Mouse (Mus musculus): ENCODE results near the gene Adamtsl5. TPM values are rescaled to one million over a fixed set of nuclear protein-coding genes. Genes with fewer than 3 reads are reported as not detected.

The Adamtsl5 gene
- polyA plus RNA-seq, 1 experiment from 2014 or later: 0.48 TPM

- peak overlapping the region; percentile 71 for H3K4me3 ChIP-seq
- H3K9me3 ChIP-seq (replicated peaks): no peaks in the 10 kb centered on the region
- peaks cover 73% of the 10 kb centered on the region for H3K4me1 ChIP-seq
- peaks cover 45% of the 10 kb centered on the region for H3K36me3 ChIP-seq
- no peak for DNase-seq (ENCODE audit: low spot score)
- peaks cover 77% of the 10 kb centered on the region for H3K27me3 ChIP-seq (ENCODE audit: low read depth, poor library complexity, severe bottlenecking)
- peak overlapping the region; percentile 97 for H3K27ac ChIP-seq (replicated peaks)
- 74% methylated on average over 10 of the region's 10 CpGs for WGBS
These were observed 46.7 kb downstream of the Adamtsl5 start for GRCm38 (mm10) chr10:80301256-80302081.

- peak; percentile 70 for DNase-seq (ENCODE audit: low spot score)
- Histone ChIP-seq H3K27me3 (ENCODE audit: low read depth, poor library complexity, severe bottlenecking) (peaks cover 77% of the 10 kb centered on the region), H3K4me3 (peak overlapping the region; percentile 71), H3K36me3 (peaks cover 37% of the 10 kb centered on the region), H3K27ac (replicated peaks) (peak overlapping the region; percentile 97), H3K9me3 (replicated peaks) (no peaks in the 10 kb centered on the region), H3K4me1 (peaks cover 81% of the 10 kb centered on the region)
- 7% methylated on average over 11 of the region's 11 CpGs for WGBS
These were observed 47.5 kb downstream of the Adamtsl5 start for GRCm38 (mm10) chr10:80300672-80301181.

GRCm38 (mm10) chr10:80299824-80300223 is 48.4 kb downstream of the Adamtsl5 start:
- Histone ChIP-seq H3K27ac (replicated peaks) (peak overlapping the region; percentile 97), H3K4me1 (peaks cover 87% of the 10 kb centered on the region), H3K4me3 (peak overlapping the region; percentile 71), H3K9me3 (replicated peaks) (no peaks in the 10 kb centered on the region), H3K27me3 (ENCODE audit: low read depth, poor library complexity, severe bottlenecking) (peaks cover 68% of the 10 kb centered on the region), H3K36me3 (peaks cover 32% of the 10 kb centered on the region)
- no peak for DNase-seq (ENCODE audit: low spot score)
- WGBS: 44% methylated on average over 10 of the region's 10 CpGs

- Histone ChIP-seq H3K27me3 (ENCODE audit: low read depth, poor library complexity, severe bottlenecking) (peaks cover 62% of the 10 kb centered on the region), H3K36me3 (peaks cover 32% of the 10 kb centered on the region), H3K9me3 (replicated peaks) (no peaks in the 10 kb centered on the region), H3K27ac (replicated peaks) (peak overlapping the region; percentile 97), H3K4me3 (peak overlapping the region; percentile 71), H3K4me1 (peaks cover 87% of the 10 kb centered on the region)
- no peak for DNase-seq (ENCODE audit: low spot score)
- WGBS: 5% methylated on average over 15 of the region's 15 CpGs
These were observed 48.9 kb downstream of the Adamtsl5 start for GRCm38 (mm10) chr10:80299301-80299700.

- 4% methylated on average over 26 of the region's 26 CpGs for WGBS
- peaks cover 93% of the 10 kb centered on the region for H3K4me1 ChIP-seq
These were observed 49.5 kb downstream of the Adamtsl5 start for GRCm38 (mm10) chr10:80298571-80299281.

GRCm38 (mm10) chr10:80297526-80298133 is 50.6 kb downstream of the Adamtsl5 start:
- 79% methylated on average over 8 of the region's 8 CpGs for WGBS
- H3K27ac ChIP-seq (replicated peaks): peak overlapping the region; percentile 97

More at GRCm38 (mm10) chr10:80298571-80299281, 49.5 kb downstream of the Adamtsl5 start:
- peak; percentile 95 for DNase-seq (ENCODE audit: low spot score)
- H3K27ac ChIP-seq (replicated peaks): peak overlapping the region; percentile 97
- H3K27me3 ChIP-seq (ENCODE audit: low read depth, poor library complexity, severe bottlenecking): peaks cover 57% of the 10 kb centered on the region
- peak overlapping the region; percentile 71 for H3K4me3 ChIP-seq
- no peaks in the 10 kb centered on the region for H3K9me3 ChIP-seq (replicated peaks)
- H3K36me3 ChIP-seq: peaks cover 32% of the 10 kb centered on the region

GRCm38 (mm10) chr10:80296824-80297223 is 51.4 kb downstream of the Adamtsl5 start:
- Histone ChIP-seq H3K4me3 (peak overlapping the region; percentile 95), H3K9me3 (replicated peaks) (no peaks in the 10 kb centered on the region), H3K36me3 (peaks cover 25% of the 10 kb centered on the region), H3K4me1 (peaks cover 93% of the 10 kb centered on the region), H3K27me3 (ENCODE audit: low read depth, poor library complexity, severe bottlenecking) (peaks cover 52% of the 10 kb centered on the region), H3K27ac (replicated peaks) (peak overlapping the region; percentile 97)
- no peak for DNase-seq (ENCODE audit: low spot score)
- 75% methylated on average over 5 of the region's 5 CpGs for WGBS

More at GRCm38 (mm10) chr10:80297526-80298133, 50.6 kb downstream of the Adamtsl5 start:
- H3K9me3 ChIP-seq (replicated peaks): no peaks in the 10 kb centered on the region
- peaks cover 96% of the 10 kb centered on the region for H3K4me1 ChIP-seq
- no peak overlapping the region; the same call in 1 of the 2 replicates for H3K4me3 ChIP-seq
- H3K27me3 ChIP-seq (ENCODE audit: low read depth, poor library complexity, severe bottlenecking): peaks cover 52% of the 10 kb centered on the region
- no peak for DNase-seq (ENCODE audit: low spot score)
- peaks cover 33% of the 10 kb centered on the region for H3K36me3 ChIP-seq

- H3K27ac ChIP-seq (replicated peaks): peak within 1 kb of the TSS; percentile 97
- peak; percentile 89 for DNase-seq (ENCODE audit: low spot score)
- peaks cover 23% of the 10 kb centered on the region for H3K36me3 ChIP-seq
- WGBS: under 1% methylated on average over 26 of the region's 26 CpGs
- peaks cover 42% of the 10 kb centered on the region for H3K27me3 ChIP-seq (ENCODE audit: low read depth, poor library complexity, severe bottlenecking)
- peaks cover 85% of the 10 kb centered on the region for H3K4me1 ChIP-seq
- H3K9me3 ChIP-seq (replicated peaks): no peaks in the 10 kb centered on the region
- peak within 1 kb of the TSS; percentile 95 for H3K4me3 ChIP-seq
These were observed 52.4 kb downstream of the Adamtsl5 start, which contains the start of gene Apc2 for GRCm38 (mm10) chr10:80295618-80296425. TSS of gene Apc2 (plus strand) at chr10:80295977.

GRCm38 (mm10) chr10:80294788-80295303 is 53.4 kb downstream of the Adamtsl5 start:
- no peak overlapping the region for H3K27ac ChIP-seq (replicated peaks)
- H3K27me3 ChIP-seq (ENCODE audit: low read depth, poor library complexity, severe bottlenecking): peaks cover 33% of the 10 kb centered on the region
- peaks cover 75% of the 10 kb centered on the region for H3K4me1 ChIP-seq
- peaks cover 23% of the 10 kb centered on the region for H3K36me3 ChIP-seq
- H3K9me3 ChIP-seq (replicated peaks): no peaks in the 10 kb centered on the region
- DNase-seq (ENCODE audit: low spot score): no peak
- WGBS: 54% methylated on average over 7 of the region's 7 CpGs
- H3K4me3 ChIP-seq: peak overlapping the region; percentile 95

- Histone ChIP-seq H3K4me1 (peaks cover 69% of the 10 kb centered on the region), H3K9me3 (replicated peaks) (no peaks in the 10 kb centered on the region), H3K27ac (replicated peaks) (no peak overlapping the region), H3K36me3 (peaks cover 24% of the 10 kb centered on the region), H3K4me3 (peak overlapping the region; percentile 95), H3K27me3 (ENCODE audit: low read depth, poor library complexity, severe bottlenecking) (peaks cover 27% of the 10 kb centered on the region)
- WGBS: 81% methylated on average over 4 of the region's 4 CpGs
- no peak for DNase-seq (ENCODE audit: low spot score)
These were observed 53.9 kb downstream of the Adamtsl5 start for GRCm38 (mm10) chr10:80294311-80294710.

GRCm38 (mm10) chr10:80293325-80293724 is 54.9 kb downstream of the Adamtsl5 start:
- Histone ChIP-seq H3K27ac (replicated peaks) (peak overlapping the region; percentile 99), H3K36me3 (peaks cover 34% of the 10 kb centered on the region), H3K27me3 (ENCODE audit: low read depth, poor library complexity, severe bottlenecking) (peaks cover 17% of the 10 kb centered on the region), H3K4me1 (peaks cover 60% of the 10 kb centered on the region), H3K9me3 (replicated peaks) (no peaks in the 10 kb centered on the region), H3K4me3 (peak overlapping the region; percentile 95)
- 34% methylated on average over 14 of the region's 14 CpGs for WGBS
- DNase-seq (ENCODE audit: low spot score): no peak
